Mouse (Mus musculus): ENCODE measurements around the gene Sphk2.
"Not testable (repeated sequence)": the region's sequence is repeated elsewhere in the genome, so short reads cannot be mapped to it uniquely, and the experiment has no call there.

Sphk2 gene

GRCm38 (mm10) chr7:45689800-45690199, 28.0 kb downstream of the Sphk2 start:
- DNase-seq: no peak

DNA sequence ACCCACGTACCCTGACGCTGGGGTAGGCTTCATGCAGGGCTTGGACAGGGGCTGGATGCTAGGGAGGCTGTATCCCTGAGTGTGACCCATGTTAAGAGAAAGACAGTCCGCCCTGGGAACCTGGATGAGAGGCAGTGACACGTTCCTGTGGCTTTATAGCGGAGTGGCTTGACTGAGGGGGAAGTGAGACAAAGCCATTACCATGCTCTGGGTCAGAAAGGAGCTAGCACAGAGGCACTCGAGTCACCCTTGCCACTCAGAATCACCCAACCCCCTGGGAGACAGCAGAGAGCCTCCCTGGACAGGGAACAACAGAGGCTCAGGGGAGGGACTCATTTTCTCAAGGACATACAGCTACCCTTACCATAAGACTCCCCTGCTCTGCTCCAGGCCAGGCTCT, 28.7 kb downstream of the Sphk2 start:
- no peak for DNase-seq

DNA sequence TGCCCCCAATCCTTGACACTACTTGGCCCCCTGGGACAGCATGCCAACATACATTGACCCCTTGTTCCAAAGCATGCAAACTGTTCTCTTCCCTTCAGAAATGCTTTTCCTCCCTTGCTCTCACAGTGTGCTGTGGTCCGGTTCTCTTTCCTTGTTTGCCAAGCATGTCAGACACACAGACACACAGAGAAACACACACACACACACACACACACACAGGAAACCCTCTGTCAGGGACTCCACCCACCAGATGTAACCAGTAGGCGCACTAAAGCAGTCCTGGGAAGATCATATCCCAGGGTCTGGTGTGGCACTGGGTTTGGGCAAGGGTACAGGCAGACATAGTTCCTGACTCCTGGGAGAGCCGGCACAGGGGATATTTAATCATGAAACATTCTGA, 31.0 kb downstream of the Sphk2 start:
- no peak for DNase-seq

- DNase-seq: no peak
These were observed 32.0 kb downstream of the Sphk2 start for GRCm38 (mm10) chr7:45685811-45686210.

GRCm38 (mm10) chr7:45683396-45684050, 34.3 kb downstream of the Sphk2 start, which contains the start of gene Ntn5:
Gene Ntn5, plus strand, starts transcription at chr7:45684022.
- no peak for DNase-seq

DNA sequence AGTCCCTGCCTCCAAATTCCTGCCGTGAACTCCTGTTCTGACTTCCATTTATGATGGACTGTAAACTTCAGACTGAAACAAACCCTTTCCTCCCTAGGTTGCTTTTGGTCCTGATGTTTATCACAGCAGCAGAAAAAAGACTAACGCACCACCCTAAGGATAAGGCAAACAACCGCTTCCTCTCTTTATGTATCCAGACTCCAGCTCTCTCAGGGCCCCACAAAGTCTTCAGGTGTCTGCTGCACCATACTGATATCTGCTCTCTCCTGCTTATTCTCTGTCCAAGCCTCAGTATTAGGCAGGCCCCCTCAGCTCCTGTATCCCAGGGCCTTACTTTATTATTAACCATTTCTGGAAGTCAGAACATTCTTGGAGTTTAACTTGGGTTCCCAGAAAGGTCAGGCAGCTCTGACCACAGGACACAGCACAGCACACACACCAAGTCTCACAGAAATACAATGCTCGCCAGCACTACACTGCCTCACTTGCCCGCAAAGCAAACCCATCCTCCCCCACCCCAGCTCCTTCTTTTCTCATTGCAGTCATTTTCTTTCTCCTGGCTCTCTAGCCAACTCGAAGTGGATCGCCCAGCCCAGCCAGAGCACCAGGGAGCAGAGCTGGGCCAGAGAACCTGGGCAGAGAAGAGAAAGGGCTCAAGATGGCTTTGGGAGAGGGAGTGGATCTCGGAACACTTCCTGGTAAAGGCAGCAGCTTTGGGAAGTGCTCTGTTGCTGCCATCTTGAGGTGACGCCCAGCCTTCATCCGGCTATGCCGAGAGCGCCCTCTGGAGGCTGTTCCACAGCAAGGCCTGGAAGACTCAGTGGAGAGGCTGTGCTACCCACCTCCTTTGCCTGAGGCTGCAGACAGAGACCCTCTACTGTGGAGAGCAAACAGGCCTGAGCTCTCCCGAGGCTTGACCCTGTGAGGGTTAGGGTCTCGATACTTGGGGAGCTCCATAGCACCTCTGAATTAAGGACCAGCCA, 35.4 kb downstream of the Sphk2 start:
- DNase-seq: peak; percentile 88

DNA sequence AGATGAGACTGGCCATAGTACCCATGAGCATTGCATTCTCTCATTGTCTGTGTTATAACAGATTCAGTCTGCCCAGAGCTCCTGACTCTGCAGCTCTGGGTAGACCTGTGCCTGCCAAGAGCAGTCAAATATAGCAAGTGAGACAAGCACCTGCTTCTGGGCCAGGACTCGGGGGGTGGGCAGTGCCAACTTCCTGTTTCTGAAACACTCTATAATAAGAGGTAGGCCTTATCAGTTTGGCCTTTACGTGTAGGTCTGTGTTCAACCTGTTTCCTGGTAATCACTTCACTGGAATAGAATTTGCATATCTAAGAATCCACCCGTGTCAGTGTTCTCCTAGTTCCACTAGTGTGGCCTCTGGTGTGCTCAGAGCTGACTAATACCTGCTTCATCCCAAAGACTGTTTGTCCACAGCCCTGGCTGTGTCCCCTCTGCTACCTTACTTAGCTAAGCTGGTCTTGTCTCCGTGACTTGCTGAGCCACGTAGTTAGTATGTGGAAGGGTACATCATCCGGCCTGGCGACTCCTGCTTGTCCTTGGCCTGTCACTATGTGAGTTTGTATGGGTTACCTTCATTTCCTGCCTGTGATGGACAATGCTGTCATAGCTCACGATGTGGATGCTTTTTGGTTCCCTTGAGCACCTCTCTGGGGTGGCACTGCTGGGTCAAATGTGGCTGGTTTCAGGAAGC, 36.6 kb downstream of the Sphk2 start:
- no peak for DNase-seq

GRCm38 (mm10) chr7:45679966-45680621, 37.7 kb downstream of the Sphk2 start:
- DNase-seq: no peak

- DNase-seq: no peak
These were observed 39.3 kb downstream of the Sphk2 start for GRCm38 (mm10) chr7:45678513-45678912.

DNA sequence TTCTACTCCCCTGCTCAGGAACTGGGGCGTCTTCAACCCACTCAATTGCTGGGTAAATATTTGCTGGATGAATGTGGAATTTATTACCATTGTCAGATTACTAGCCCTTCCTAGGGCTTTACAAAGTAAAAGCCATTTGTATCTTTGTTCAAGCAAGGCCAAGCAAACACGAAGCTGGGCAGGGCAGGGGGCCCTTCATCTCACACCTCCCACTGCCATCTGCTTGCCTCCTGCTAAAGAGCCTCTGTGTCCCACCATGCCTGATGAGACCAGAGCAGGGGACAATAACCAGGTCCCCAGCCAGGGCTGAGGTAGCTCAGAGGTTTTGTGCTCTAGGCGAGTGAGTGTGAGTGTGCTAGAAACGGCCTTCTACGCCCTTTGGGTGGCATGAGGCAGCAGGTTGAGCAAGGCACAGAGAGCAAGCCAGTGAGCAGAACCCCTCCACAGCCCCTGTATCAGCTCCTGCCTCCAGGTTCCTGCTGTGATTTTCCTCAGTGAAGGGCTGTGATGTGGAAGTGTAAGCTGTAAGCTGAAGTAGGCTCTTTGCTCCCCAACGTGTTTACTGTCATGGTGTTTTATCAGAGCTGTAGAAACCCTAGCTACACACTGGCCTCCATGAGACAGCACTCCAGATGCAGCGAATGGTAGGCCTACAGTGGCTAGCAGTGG, 40.0 kb downstream of the Sphk2 start:
- no peak for DNase-seq

DNA sequence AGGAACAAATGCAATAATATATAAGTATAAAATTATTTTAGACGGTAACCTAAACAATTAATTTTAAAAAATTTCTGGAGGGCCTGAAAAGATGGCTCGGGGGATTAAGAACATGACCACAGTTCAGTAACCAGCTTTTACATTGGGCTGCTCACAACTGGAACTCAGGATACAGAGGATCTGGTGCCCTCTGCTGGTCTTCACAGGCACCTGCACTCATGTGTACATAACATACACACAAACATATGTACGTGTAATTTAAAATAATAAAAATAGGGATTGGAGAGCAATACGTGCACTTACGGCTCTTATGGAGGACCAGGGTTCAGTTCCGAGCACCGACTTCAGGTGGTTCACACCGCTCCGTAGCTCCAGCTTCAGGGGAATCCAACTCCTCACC, 48.9 kb downstream of the Sphk2 start:
- DNase-seq: no peak

DNA sequence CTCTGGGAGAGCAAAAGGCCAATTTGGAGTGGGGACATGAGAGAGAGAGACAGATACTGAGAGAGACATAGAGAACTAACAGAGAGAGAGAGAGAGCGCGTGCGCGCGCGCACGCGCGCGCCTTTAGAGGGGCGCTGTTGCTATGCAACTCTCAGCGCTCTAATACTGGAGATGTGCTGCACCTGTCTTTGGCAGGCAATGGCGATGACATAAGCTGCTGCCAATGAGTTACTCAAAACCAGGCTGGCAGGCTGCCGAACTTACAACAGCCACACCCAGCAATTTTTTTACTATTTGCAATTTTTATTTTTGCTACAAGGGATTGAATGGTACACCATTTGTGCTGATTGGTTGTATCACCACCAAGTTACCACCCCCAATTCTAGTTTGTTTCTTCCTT, 50.0 kb downstream of the Sphk2 start:
- DNase-seq: peak; percentile 69

DNA sequence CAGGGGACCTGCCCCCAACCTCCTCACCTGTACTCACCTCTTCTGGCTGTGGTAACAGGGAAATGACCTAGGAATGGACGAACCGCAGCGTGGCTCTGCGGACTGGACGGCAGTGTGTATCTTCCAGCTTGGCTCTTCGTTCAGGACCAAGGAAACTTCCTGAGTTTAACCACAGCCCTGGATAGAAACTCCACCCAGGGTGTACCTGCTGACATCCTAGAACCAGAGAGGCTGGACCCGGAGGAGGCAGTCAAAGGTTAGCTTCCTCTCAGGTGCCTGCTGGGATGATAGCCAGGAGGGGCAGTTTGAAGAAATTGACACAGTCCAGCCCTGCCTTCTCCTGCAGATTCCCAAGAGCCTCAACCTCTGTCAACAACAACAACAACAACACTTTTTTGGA, 51.6 kb downstream of the Sphk2 start, which contains the start of gene Fut2:
Fut2 (minus strand) TSS at position 234 of the 400 bp plus-strand sequence.
- DNase-seq: no peak

DNA sequence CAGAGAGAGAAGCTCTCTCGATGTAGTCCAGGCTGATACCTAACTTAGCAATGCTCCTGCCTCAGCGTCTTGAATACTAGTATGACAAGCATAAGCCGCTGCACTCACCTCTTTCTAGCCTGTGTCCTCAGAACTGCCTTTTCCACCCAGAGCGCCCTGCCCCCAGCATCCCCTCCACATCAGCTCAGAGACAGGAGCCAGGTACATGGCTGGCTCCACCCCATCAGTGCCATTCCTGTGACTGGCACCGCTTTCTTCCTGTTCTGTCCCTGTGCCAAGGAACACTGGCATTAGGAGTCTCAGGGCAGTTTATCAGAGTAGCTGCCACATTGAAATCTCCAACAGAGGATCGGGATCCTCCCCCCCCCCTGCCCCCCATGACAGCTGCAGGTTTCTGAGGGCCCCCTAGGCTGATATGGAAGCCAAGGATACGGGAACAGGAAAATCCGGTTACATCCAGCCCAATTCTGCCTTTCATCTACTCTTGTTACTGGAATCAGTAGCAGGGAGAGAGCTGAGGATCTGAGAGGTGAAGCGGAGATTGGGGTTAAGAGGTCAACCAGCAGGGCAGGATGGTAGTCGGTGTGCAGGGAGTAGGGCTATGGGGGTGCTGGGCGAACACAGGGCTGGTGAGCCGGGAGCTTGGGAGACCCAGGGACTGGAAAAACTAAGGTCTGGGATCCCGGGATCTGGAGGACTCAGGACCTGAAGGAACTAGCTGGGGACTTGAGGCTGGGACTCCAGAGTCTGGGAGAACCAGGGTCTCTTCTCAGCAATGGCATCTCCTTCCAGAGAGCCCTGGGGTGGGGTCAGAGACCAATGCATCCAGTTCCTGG, 52.3 kb downstream of the Sphk2 start:
- DNase-seq: no peak

DNA sequence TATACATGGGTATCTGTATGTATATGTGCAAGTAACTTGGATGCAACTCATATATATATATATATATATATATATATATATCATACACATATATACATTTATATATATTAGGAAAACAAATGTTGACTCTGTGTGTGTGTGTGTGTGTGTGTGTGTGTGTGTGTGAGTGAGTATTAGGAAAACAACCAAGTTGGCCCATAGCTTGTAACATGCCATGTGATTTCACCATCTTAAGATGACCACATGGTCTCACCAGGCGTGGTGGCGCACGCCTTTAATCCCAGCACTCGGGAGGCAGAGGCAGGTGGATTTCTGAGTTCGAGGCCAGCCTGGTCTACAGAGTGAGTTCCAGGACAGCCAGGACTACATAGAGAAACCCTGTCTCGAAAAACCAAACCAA, 56.1 kb downstream of the Sphk2 start:
- DNase-seq: not testable (repeated sequence)

GRCm38 (mm10) chr7:45660746-45661478, 56.9 kb downstream of the Sphk2 start:
- no peak for DNase-seq
